17 mouse cellular contexts compared by ENCODE assay signal in the genomic region with DNA sequence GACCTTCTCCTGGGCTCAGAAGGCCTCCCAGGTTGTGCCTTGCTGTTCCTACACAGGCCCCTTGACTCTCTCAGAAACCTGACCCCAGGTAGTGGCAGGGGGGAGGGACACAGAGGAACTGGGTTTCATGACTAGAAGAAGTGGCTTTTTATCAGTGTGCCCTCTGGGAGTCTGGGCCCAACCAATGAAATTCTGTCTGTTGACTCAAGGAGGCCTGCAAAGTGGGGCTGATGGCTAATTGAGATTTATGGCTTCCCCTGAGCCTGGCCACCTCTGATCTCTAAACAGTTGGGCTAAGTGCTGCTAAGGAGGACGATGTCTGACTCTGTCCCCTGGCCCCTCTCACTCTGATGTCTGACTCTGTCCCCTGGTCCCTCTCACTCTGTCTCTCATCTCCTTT. TPM values are rescaled to one million over a fixed set of nuclear protein-coding genes. Genes with fewer than 3 reads are reported as not detected.
DNase-seq lines count a peak whose midpoint lies in the region; ATAC-seq and TF ChIP-seq lines count a peak whose summit lies in the region.
"Had no signal": no experiment of that assay in that cellular context is flagged by ENCODE, and none has a peak within 500 bp of the region (broad histone marks: within the 10 kb centered on the region; RNA-seq: fewer than 3 reads in every experiment).

No protein-coding gene starts in this region.

- peaks cover 14% of the 10 kb centered on the region for H3K4me1 ChIP-seq in forebrain, embryonic 15.5 days
- H3K4me1 ChIP-seq in forebrain, embryonic 16.5 days (replicated peaks; ENCODE audit: control insufficient read depth, insufficient read depth, low read length), result peaks cover 7% of the 10 kb centered on the region
- H3K4me1 ChIP-seq in kidney, postnatal 0 days (replicated peaks; ENCODE audit: insufficient read depth, low read length), result no peaks in the 10 kb centered on the region
- peaks cover 7% of the 10 kb centered on the region; the same call in 1 of the 2 replicates for H3K4me1 ChIP-seq in neural tube, embryonic 11.5 days (ENCODE audit: control insufficient read depth, insufficient read depth, low read length)
- H3K4me1 ChIP-seq in forebrain, embryonic 12.5 days, result peaks cover 8% of the 10 kb centered on the region; the same call in 1 of the 2 replicates
- H3K4me1 ChIP-seq: megakaryocyte, embryonic 14.5 days had no signal

- H3K4me2 ChIP-seq in forebrain, embryonic 15.5 days (replicated peaks), result no peak overlapping the region
- no peak overlapping the region for H3K4me2 ChIP-seq in forebrain, embryonic 16.5 days (ENCODE audit: low read length)
- H3K4me2 ChIP-seq in kidney, postnatal 0 days (ENCODE audit: low read length), result no peak overlapping the region
- no peak overlapping the region for H3K4me2 ChIP-seq in neural tube, embryonic 11.5 days (ENCODE audit: low read depth)
- H3K4me2 ChIP-seq in forebrain, embryonic 12.5 days, result no peak overlapping the region
- H3K4me2 ChIP-seq: hindbrain, embryonic 14.5 days had no signal

- no peaks in the 10 kb centered on the region for H3K9me3 ChIP-seq in forebrain, embryonic 15.5 days
- no peaks in the 10 kb centered on the region for H3K9me3 ChIP-seq in forebrain, embryonic 16.5 days (ENCODE audit: control insufficient read depth, low read length)
- no peaks in the 10 kb centered on the region for H3K9me3 ChIP-seq in kidney, postnatal 0 days (replicated peaks; ENCODE audit: low read length)
- no peaks in the 10 kb centered on the region for H3K9me3 ChIP-seq in neural tube, embryonic 11.5 days (ENCODE audit: control insufficient read depth, low read length)
- no peaks in the 10 kb centered on the region for H3K9me3 ChIP-seq in forebrain, embryonic 12.5 days
- H3K9me3 ChIP-seq: megakaryocyte, embryonic 14.5 days had no signal

- TF ChIP-seq CTCF in kidney, postnatal 0 days (IDR thresholded peaks at IDR 0.05; ENCODE audit: low read depth), result no peak

- H3K36me3 ChIP-seq in forebrain, embryonic 15.5 days, result no peaks in the 10 kb centered on the region
- no peaks in the 10 kb centered on the region for H3K36me3 ChIP-seq in forebrain, embryonic 16.5 days (ENCODE audit: control insufficient read depth, insufficient read depth)
- no peaks in the 10 kb centered on the region for H3K36me3 ChIP-seq in kidney, postnatal 0 days (ENCODE audit: insufficient read depth, low read length)
- H3K36me3 ChIP-seq in neural tube, embryonic 11.5 days (ENCODE audit: control insufficient read depth, insufficient read depth, low read length), result no peaks in the 10 kb centered on the region
- no peaks in the 10 kb centered on the region for H3K36me3 ChIP-seq in forebrain, embryonic 12.5 days (replicated peaks)

- H3K9ac ChIP-seq in forebrain, embryonic 15.5 days (replicated peaks), result no peak overlapping the region
- H3K9ac ChIP-seq in forebrain, embryonic 16.5 days (replicated peaks; ENCODE audit: low read depth, low read length), result no peak overlapping the region
- no peak overlapping the region for H3K9ac ChIP-seq in kidney, postnatal 0 days (ENCODE audit: low read depth, low read length)
- no peak overlapping the region for H3K9ac ChIP-seq in neural tube, embryonic 11.5 days (ENCODE audit: low read length)
- no peak overlapping the region for H3K9ac ChIP-seq in forebrain, embryonic 12.5 days
- H3K9ac ChIP-seq: hindbrain, embryonic 14.5 days had no signal

- H3K4me3 ChIP-seq in forebrain, embryonic 15.5 days, result no peak overlapping the region
- no peak overlapping the region for H3K4me3 ChIP-seq in forebrain, embryonic 16.5 days (replicated peaks; ENCODE audit: low read length)
- no peak overlapping the region for H3K4me3 ChIP-seq in kidney, postnatal 0 days (replicated peaks; ENCODE audit: low read depth, low read length)
- H3K4me3 ChIP-seq in neural tube, embryonic 11.5 days (ENCODE audit: low read depth, low read length), result no peak overlapping the region
- no peak overlapping the region for H3K4me3 ChIP-seq in forebrain, embryonic 12.5 days (replicated peaks)
- H3K4me3 ChIP-seq: megakaryocyte, embryonic 14.5 days had no signal

- DNase-seq in kidney, postnatal 0 days (ENCODE audit: low spot score), result peak; percentile 54
- DNase-seq in kidney, postnatal 4 days, result no peak
- DNase-seq in hindlimb bud, embryonic 11.5 days (ENCODE audit: extremely low spot score, low read depth, low spot score), result peak; percentile 18
- peak; percentile 39 for DNase-seq in neural tube, embryonic 11.5 days (ENCODE audit: low spot score)
- DNase-seq in spleen, adult 18-20 months, result no peak
- DNase-seq: adrenal gland, postnatal 10 days; cerebellum, adult 9-11 months; gastrocnemius, postnatal 25 days; heart, postnatal 10 days; liver; right cerebral cortex, postnatal 4 days had no signal

- ATAC-seq in forebrain, embryonic 15.5 days (replicated peaks), result no peak
- ATAC-seq in forebrain, embryonic 16.5 days, result no peak
- ATAC-seq in kidney, postnatal 0 days (replicated peaks; ENCODE audit: low FRiP score, low read depth), result no peak
- ATAC-seq in neural tube, embryonic 11.5 days (ENCODE audit: insufficient read depth, low FRiP score, low TSS enrichment), result no peak
- no peak for ATAC-seq in forebrain, embryonic 12.5 days (ENCODE audit: low FRiP score)

- H3K27me3 ChIP-seq in forebrain, embryonic 15.5 days, result no peaks in the 10 kb centered on the region
- H3K27me3 ChIP-seq in forebrain, embryonic 16.5 days (replicated peaks; ENCODE audit: control insufficient read depth, insufficient read depth, low read length), result no peaks in the 10 kb centered on the region
- H3K27me3 ChIP-seq in kidney, postnatal 0 days (ENCODE audit: insufficient read depth, low read length), result no peaks in the 10 kb centered on the region
- H3K27me3 ChIP-seq in neural tube, embryonic 11.5 days (ENCODE audit: control insufficient read depth, insufficient read depth, low read length), result no peaks in the 10 kb centered on the region
- peaks cover 19% of the 10 kb centered on the region for H3K27me3 ChIP-seq in forebrain, embryonic 12.5 days

- 92% methylated on average over 1 of the region's 1 CpGs for WGBS in forebrain, embryonic 15.5 days
- WGBS in forebrain, embryonic 16.5 days, result 80% methylated on average over 1 of the region's 1 CpGs
- 20% methylated on average over 1 of the region's 1 CpGs for WGBS in kidney, postnatal 0 days
- 6% methylated on average over 1 of the region's 1 CpGs for WGBS in neural tube, embryonic 11.5 days
- 87% methylated on average over 1 of the region's 1 CpGs for WGBS in forebrain, embryonic 12.5 days

- H3K27ac ChIP-seq in forebrain, embryonic 15.5 days (replicated peaks), result 0 out of 2 replicates have a peak overlapping the region, but pooled peaks have one; percentile 72
- H3K27ac ChIP-seq in forebrain, embryonic 16.5 days (ENCODE audit: low read length), result no peak overlapping the region
- no peak overlapping the region for H3K27ac ChIP-seq in kidney, postnatal 0 days
- no peak overlapping the region for H3K27ac ChIP-seq in neural tube, embryonic 11.5 days (ENCODE audit: low read depth, low read length)
- no peak overlapping the region for H3K27ac ChIP-seq in forebrain, embryonic 12.5 days
- H3K27ac ChIP-seq: hindbrain, embryonic 14.5 days; stomach, postnatal 0 days had no signal

RNA-seq across cellular contexts. Expression of a gene that starts 42.2 kb away (rescaled TPM):
- polyA plus RNA-seq in forebrain, embryonic 15.5 days (2015; fragmentation: Nextera tagmentation; extraction: Ambion mirVana), result 3.2 TPM in 2 replicates
- polyA plus RNA-seq in forebrain, embryonic 16.5 days (2015; fragmentation: Nextera tagmentation; extraction: Ambion mirVana), result 2.4 and 3.4 TPM in 2 replicates
- polyA plus RNA-seq in kidney, postnatal 0 days (2015; fragmentation: Nextera tagmentation; extraction: Ambion mirVana), result 9.4 and 9.6 TPM in 2 replicates
- polyA plus RNA-seq in neural tube, embryonic 11.5 days (2014; fragmentation: Nextera tagmentation; extraction: Ambion mirVana), result 6.8 and 7.2 TPM in 2 replicates
- polyA plus RNA-seq in forebrain, embryonic 12.5 days (2016; fragmentation: Nextera tagmentation; extraction: Ambion mirVana), result 6.7 and 7.8 TPM in 2 replicates

Comparison
In these comparisons a context has a peak if more than half of its experiments do, and no peak if none do; other contexts are left out.
1. DNase-seq: peak in kidney, postnatal 0 days (single experiment), hindlimb bud, embryonic 11.5 days (single experiment) and neural tube, embryonic 11.5 days (single experiment); none in kidney, postnatal 4 days (0 of 2) and spleen, adult 18-20 months (0 of 2).